Mouse (Mus musculus) gastrocnemius, adult 2 months (tissue): ENCODE results near the gene Olfr47. TPM values are rescaled to one million over a fixed set of nuclear protein-coding genes. Genes with fewer than 3 reads are reported as not detected.
A peak's percentile ranks its signal among the peaks of the same experiment; 100 is the strongest.
"Not testable (repeated sequence)": the region's sequence is repeated elsewhere in the genome, so short reads cannot be mapped to it uniquely, and the experiment has no call there.

ENCODE experiments used
- DNase-seq: peaks from one replicate; pipeline ENCODE4 v3.0.0; 2022
- H3K27ac ChIP-seq: fragments of 200-600 bp; 2 replicates; pipeline ENCODE4 v1.8.1; 2022; ENCODE audit warnings: mild to moderate bottlenecking
- H3K4me3 ChIP-seq: fragments of 200-600 bp; 2 replicates; pipeline ENCODE4 v1.8.1; 2022; ENCODE audit warnings: mild to moderate bottlenecking, moderate library complexity
- CTCF ChIP-seq: fragments of 200-600 bp; IDR thresholded peaks from 2 replicates; pipeline ENCODE4 v1.8.1; 2022; ENCODE audit warnings: antibody characterized with exemption, mild to moderate bottlenecking, moderate library complexity
- intact Hi-C: fragments of 180-260 bp; cut with DNase I; formaldehyde crosslinking; loops from one replicate; pipeline ENCODE4 v1.15.1; 2025
- long read RNA-seq, 2 experiments: library from polyadenylated mRNA; stranded (forward); transcript quantifications; one replicate each; pipeline ENCODE4 v2.0.0; 2021
- total RNA-seq, 2 experiments: library from RNA; stranded (reverse); gene quantifications; 2 replicates each; pipeline ENCODE4 v1.2.3; 2021

Gene Olfr47
- total RNA-seq: not detected
- long read RNA-seq, experiment 1: 0 reads
- long read RNA-seq, experiment 2: 0 reads

- H3K4me3 ChIP-seq, H3K27ac ChIP-seq, DNase-seq, intact Hi-C loops: not testable (repeated sequence)
Observed at GRCm38 (mm10) chr6:43231255-43231654, at the start of gene Olfr47. Olfr47 (plus strand) TSS chr6:43231529.

GRCm38 (mm10) chr6:43190986-43191385 lies 40.3 kb upstream of the Olfr47 start:
- intact Hi-C loops: no loop called here
- TF ChIP-seq CTCF: no peak
- Histone ChIP-seq H3K4me3 (no peak overlapping the region), H3K27ac (no peak overlapping the region)
- DNase-seq: no peak

GRCm38 (mm10) chr6:43196781-43197180 lies 34.5 kb upstream of the Olfr47 start, which contains the start of gene Olfr435:
Olfr435 (plus strand) TSS chr6:43197146.
- Histone ChIP-seq H3K4me3 (no peak within 1 kb of the TSS), H3K27ac (no peak within 1 kb of the TSS)
- DNase-seq: no peak
- no peak for TF ChIP-seq CTCF
- intact Hi-C loops: no loop called here

- no peak for TF ChIP-seq CTCF
- H3K4me3 ChIP-seq: no peak overlapping the region
- intact Hi-C loops: no loop called here
- DNase-seq: no peak
- H3K27ac ChIP-seq: no peak overlapping the region
Observed at GRCm38 (mm10) chr6:43198094-43198493, 33.2 kb upstream of the Olfr47 start.

GRCm38 (mm10) chr6:43202786-43203185 lies 28.5 kb upstream of the Olfr47 start:
- no peak for TF ChIP-seq CTCF
- no peak overlapping the region for H3K4me3 ChIP-seq
- no peak for DNase-seq
- intact Hi-C loops: no loop called here
- no peak overlapping the region for H3K27ac ChIP-seq

GRCm38 (mm10) chr6:43205355-43205754 lies 26.0 kb upstream of the Olfr47 start:
- intact Hi-C loops: no loop called here
- TF ChIP-seq CTCF: no peak
- H3K27ac ChIP-seq: no peak overlapping the region
- no peak for DNase-seq
- H3K4me3 ChIP-seq: no peak overlapping the region

- H3K27ac ChIP-seq, DNase-seq, H3K4me3 ChIP-seq, intact Hi-C loops: not testable (repeated sequence)
Observed at GRCm38 (mm10) chr6:43212873-43213272, 18.5 kb upstream of the Olfr47 start, which contains the start of gene Olfr434. Olfr434 (plus strand) TSS chr6:43213021.

GRCm38 (mm10) chr6:43242061-43242460 lies 10.7 kb downstream of the Olfr47 start:
- no peak overlapping the region for H3K27ac ChIP-seq
- TF ChIP-seq CTCF: peak; percentile 42
- H3K4me3 ChIP-seq: no peak overlapping the region
- intact Hi-C loops: no loop called here
- no peak for DNase-seq

- no peak for TF ChIP-seq CTCF
- intact Hi-C loops: no loop called here
- no peak overlapping the region for H3K4me3 ChIP-seq
- no peak for DNase-seq
- no peak overlapping the region for H3K27ac ChIP-seq
Observed at GRCm38 (mm10) chr6:43247396-43247795, 16.1 kb downstream of the Olfr47 start.

- no peak overlapping the region for H3K27ac ChIP-seq
- TF ChIP-seq CTCF: no peak
- H3K4me3 ChIP-seq: no peak overlapping the region
- intact Hi-C loops: no loop called here
- no peak for DNase-seq
Observed at GRCm38 (mm10) chr6:43252994-43253393, 21.7 kb downstream of the Olfr47 start.

GRCm38 (mm10) chr6:43254193-43254926 lies 23.0 kb downstream of the Olfr47 start:
- intact Hi-C loops: loop anchor here (2.0 kb wide), 1 partner anchor 42 kb away; no protein-coding TSS in a partner anchor
- DNase-seq: no peak
- H3K4me3 ChIP-seq: no peak overlapping the region
- H3K27ac ChIP-seq: no peak overlapping the region
- peak; percentile 67 for TF ChIP-seq CTCF

- no peak for DNase-seq
- H3K4me3 ChIP-seq: peak overlapping the region; percentile 13
- intact Hi-C loops: no loop called here
- peak overlapping the region; percentile 38; the same call in 1 of the 2 replicates for H3K27ac ChIP-seq
- no peak for TF ChIP-seq CTCF
Observed at GRCm38 (mm10) chr6:43260756-43261155, 29.4 kb downstream of the Olfr47 start.

- DNase-seq: peak; percentile 48
- intact Hi-C loops: no loop called here
- TF ChIP-seq CTCF: no peak
- H3K27ac ChIP-seq: peak within 1 kb of the TSS; percentile 83
- H3K4me3 ChIP-seq: peak within 1 kb of the TSS; percentile 81
Observed at GRCm38 (mm10) chr6:43265363-43266041, 34.2 kb downstream of the Olfr47 start, which contains the start of gene Arhgef5. Arhgef5 (plus strand) TSS chr6:43265582.
